In genomic region chr12:116574720-116575119, GRCm38 (mm10) we compare ENCODE assay signal across 25 mouse cellular contexts.
DNase-seq lines count a peak whose midpoint lies in the region; ATAC-seq and TF ChIP-seq lines count a peak whose summit lies in the region.
"Had no signal": no experiment of that assay in that cellular context is flagged by ENCODE, and none has a peak within 500 bp of the region (broad histone marks: within the 10 kb centered on the region; RNA-seq: fewer than 3 reads in every experiment).

No protein-coding gene starts in this region.

- no peaks in the 10 kb centered on the region for H3K9me3 ChIP-seq in forebrain, postnatal 0 days (ENCODE audit: low read length)
- H3K9me3 ChIP-seq in forebrain, embryonic 11.5 days (ENCODE audit: control insufficient read depth, low read length), result no peaks in the 10 kb centered on the region
- H3K9me3 ChIP-seq in kidney, embryonic 16.5 days (ENCODE audit: low read length), result no peaks in the 10 kb centered on the region
- H3K9me3 ChIP-seq in midbrain, embryonic 15.5 days, result no peaks in the 10 kb centered on the region
- H3K9me3 ChIP-seq in midbrain, embryonic 11.5 days (ENCODE audit: control insufficient read depth, low read length), result no peaks in the 10 kb centered on the region
- H3K9me3 ChIP-seq: heart, embryonic 12.5 days; liver, embryonic 15.5 days; neural tube, embryonic 12.5 days had no signal

- peak overlapping the region; percentile 45; the same call in 1 of the 2 replicates for H3K27ac ChIP-seq in forebrain, postnatal 0 days (ENCODE audit: low read depth, low read length)
- H3K27ac ChIP-seq in forebrain, embryonic 11.5 days (ENCODE audit: low read depth, low read length), result no peak overlapping the region
- peak overlapping the region; percentile 7; the same call in 1 of the 2 replicates for H3K27ac ChIP-seq in kidney, adult 2 months (ENCODE audit: insufficient read depth, low read depth, low read length)
- H3K27ac ChIP-seq in kidney, embryonic 16.5 days (ENCODE audit: low read length), result no peak overlapping the region
- no peak overlapping the region for H3K27ac ChIP-seq in midbrain, embryonic 15.5 days
- H3K27ac ChIP-seq in midbrain, embryonic 11.5 days (ENCODE audit: low read depth, low read length), result no peak overlapping the region
- H3K27ac ChIP-seq: gastrocnemius, adult 2 months; heart, adult 2 months; kidney, postnatal 0 days; liver, embryonic 15.5 days; neural tube, embryonic 12.5 days had no signal

- H3K9ac ChIP-seq in forebrain, postnatal 0 days, result no peak overlapping the region
- H3K9ac ChIP-seq in forebrain, embryonic 11.5 days (ENCODE audit: low read length), result no peak overlapping the region
- no peak overlapping the region for H3K9ac ChIP-seq in kidney, embryonic 16.5 days (replicated peaks; ENCODE audit: low read length)
- no peak overlapping the region for H3K9ac ChIP-seq in midbrain, embryonic 15.5 days
- H3K9ac ChIP-seq in midbrain, embryonic 11.5 days (ENCODE audit: low read length), result no peak overlapping the region
- H3K9ac ChIP-seq: heart, embryonic 12.5 days; liver, embryonic 15.5 days; lung, embryonic 14.5 days; neural tube, embryonic 12.5 days had no signal

- TF ChIP-seq POLR2A in kidney, adult 2 months (IDR thresholded peaks at IDR 0.05; ENCODE audit: low read depth, low read length), result no peak

- 64% methylated on average over 5 of the region's 5 CpGs for WGBS in forebrain, postnatal 0 days
- 80% methylated on average over 5 of the region's 5 CpGs for WGBS in forebrain, embryonic 11.5 days
- 66% methylated on average over 5 of the region's 5 CpGs for WGBS in kidney, adult 2 months
- 73% methylated on average over 5 of the region's 5 CpGs for WGBS in kidney, embryonic 16.5 days
- 75% methylated on average over 5 of the region's 5 CpGs for WGBS in midbrain, embryonic 15.5 days
- WGBS in midbrain, embryonic 11.5 days, result 86% methylated on average over 5 of the region's 5 CpGs

- H3K4me1 ChIP-seq in forebrain, postnatal 0 days (ENCODE audit: insufficient read depth), result no peaks in the 10 kb centered on the region
- H3K4me1 ChIP-seq in forebrain, embryonic 11.5 days (replicated peaks; ENCODE audit: control insufficient read depth, insufficient read depth, low read length), result no peaks in the 10 kb centered on the region
- peaks cover 7% of the 10 kb centered on the region for H3K4me1 ChIP-seq in kidney, adult 2 months (ENCODE audit: control insufficient read depth, insufficient read depth, low read length)
- no peaks in the 10 kb centered on the region for H3K4me1 ChIP-seq in kidney, embryonic 16.5 days (ENCODE audit: insufficient read depth, low read length)
- peaks cover 10% of the 10 kb centered on the region; the same call in 1 of the 2 replicates for H3K4me1 ChIP-seq in midbrain, embryonic 15.5 days
- H3K4me1 ChIP-seq in midbrain, embryonic 11.5 days (ENCODE audit: control insufficient read depth, insufficient read depth, low read length), result no peaks in the 10 kb centered on the region
- H3K4me1 ChIP-seq: liver, embryonic 15.5 days; neural tube, embryonic 12.5 days had no signal

- H3K4me3 ChIP-seq in forebrain, postnatal 0 days (ENCODE audit: low read depth, low read length), result no peak overlapping the region
- no peak overlapping the region for H3K4me3 ChIP-seq in forebrain, embryonic 11.5 days (ENCODE audit: low read depth, low read length)
- no peak overlapping the region for H3K4me3 ChIP-seq in kidney, adult 2 months (ENCODE audit: insufficient read depth, low read depth, low read length)
- H3K4me3 ChIP-seq in kidney, embryonic 16.5 days (ENCODE audit: low read length), result no peak overlapping the region
- H3K4me3 ChIP-seq in midbrain, embryonic 15.5 days, result no peak overlapping the region
- H3K4me3 ChIP-seq in midbrain, embryonic 11.5 days (ENCODE audit: low read depth, low read length), result no peak overlapping the region
- H3K4me3 ChIP-seq: gastrocnemius, adult 2 months; heart, adult 2 months; heart, embryonic 12.5 days; liver, embryonic 15.5 days; neural tube, embryonic 12.5 days had no signal

- H3K4me2 ChIP-seq in forebrain, postnatal 0 days (ENCODE audit: low read depth), result no peak overlapping the region
- H3K4me2 ChIP-seq in forebrain, embryonic 11.5 days (ENCODE audit: low read depth, low read length, severe bottlenecking), result no peak overlapping the region
- H3K4me2 ChIP-seq in kidney, embryonic 16.5 days (replicated peaks; ENCODE audit: low read depth, low read length), result no peak overlapping the region
- no peak overlapping the region for H3K4me2 ChIP-seq in midbrain, embryonic 15.5 days
- no peak overlapping the region for H3K4me2 ChIP-seq in midbrain, embryonic 11.5 days
- H3K4me2 ChIP-seq: heart, embryonic 12.5 days; liver, embryonic 15.5 days; lung, embryonic 14.5 days; neural tube, embryonic 12.5 days had no signal

- no peak for TF ChIP-seq CTCF in forebrain, postnatal 0 days (IDR thresholded peaks at IDR 0.05; ENCODE audit: low read depth)
- no peak for TF ChIP-seq CTCF in kidney, adult 2 months (conservative IDR thresholded peaks at IDR 0.05; ENCODE audit: insufficient read depth, insufficient read length, low read depth, low read length)

- DNase-seq in forebrain, postnatal 0 days, result no peak
- DNase-seq in forebrain, embryonic 11.5 days (ENCODE audit: low spot score), result no peak
- no peak for DNase-seq in kidney, adult 2 months
- DNase-seq in midbrain, embryonic 11.5 days (ENCODE audit: low spot score, missing footprints), result no peak
- DNase-seq in gastrocnemius, postnatal 10 days, result no peak
- DNase-seq: adrenal gland, postnatal 36 days; B cell, adult 2 months; cerebellum, adult 2 months; cerebellum, postnatal 14 days; gastrocnemius, adult 2 months; heart, adult 2 months; heart, postnatal 4 days; kidney, adult 18-20 months; liver; lung, embryonic 14.5 days; lung, postnatal 14 days; right cerebral cortex, postnatal 14 days; thymus, postnatal 4 days had no signal

- no peaks in the 10 kb centered on the region for H3K27me3 ChIP-seq in forebrain, postnatal 0 days (ENCODE audit: insufficient read depth, low read length)
- no peaks in the 10 kb centered on the region for H3K27me3 ChIP-seq in forebrain, embryonic 11.5 days (ENCODE audit: control insufficient read depth, insufficient read depth, low read length)
- no peaks in the 10 kb centered on the region for H3K27me3 ChIP-seq in kidney, adult 2 months (replicated peaks; ENCODE audit: control insufficient read depth, insufficient read depth, low read length)
- no peaks in the 10 kb centered on the region for H3K27me3 ChIP-seq in kidney, embryonic 16.5 days (ENCODE audit: insufficient read depth, low read length)
- H3K27me3 ChIP-seq in midbrain, embryonic 15.5 days (replicated peaks), result no peaks in the 10 kb centered on the region
- H3K27me3 ChIP-seq in midbrain, embryonic 11.5 days (ENCODE audit: control insufficient read depth, insufficient read depth, low read length), result no peaks in the 10 kb centered on the region
- H3K27me3 ChIP-seq: heart, embryonic 12.5 days; liver, embryonic 15.5 days; neural tube, embryonic 12.5 days had no signal

- H3K36me3 ChIP-seq in forebrain, postnatal 0 days (ENCODE audit: insufficient read depth), result no peaks in the 10 kb centered on the region
- H3K36me3 ChIP-seq in forebrain, embryonic 11.5 days (ENCODE audit: control insufficient read depth, insufficient read depth, low read length), result no peaks in the 10 kb centered on the region
- H3K36me3 ChIP-seq in kidney, adult 2 months (ENCODE audit: control insufficient read depth, insufficient read depth, low read length), result no peaks in the 10 kb centered on the region
- H3K36me3 ChIP-seq in kidney, embryonic 16.5 days (ENCODE audit: insufficient read depth, low read length), result no peaks in the 10 kb centered on the region
- H3K36me3 ChIP-seq in midbrain, embryonic 15.5 days (replicated peaks), result no peaks in the 10 kb centered on the region
- no peaks in the 10 kb centered on the region for H3K36me3 ChIP-seq in midbrain, embryonic 11.5 days (ENCODE audit: control insufficient read depth, insufficient read depth, low read length)
- H3K36me3 ChIP-seq: heart, embryonic 12.5 days; liver, embryonic 15.5 days; neural tube, embryonic 12.5 days had no signal

- peak; percentile 45 for ATAC-seq in forebrain, postnatal 0 days
- no peak for ATAC-seq in forebrain, embryonic 11.5 days (replicated peaks; ENCODE audit: low FRiP score)
- no peak for ATAC-seq in kidney, embryonic 16.5 days (ENCODE audit: low FRiP score, low TSS enrichment)
- 0 out of 2 replicates have a peak, but pooled peaks have one; percentile 21 for ATAC-seq in midbrain, embryonic 15.5 days (replicated peaks)
- no peak for ATAC-seq in midbrain, embryonic 11.5 days (ENCODE audit: low FRiP score)
- ATAC-seq: midbrain, embryonic 16.5 days had no signal

Comparison
In these comparisons a context has a peak if more than half of its experiments do, and no peak if none do; other contexts are left out.
1. ATAC-seq: peak in forebrain, postnatal 0 days (single experiment) and midbrain, embryonic 15.5 days (single experiment); none in forebrain, embryonic 11.5 days (single experiment), kidney, embryonic 16.5 days (single experiment) and midbrain, embryonic 11.5 days (single experiment).
2. H3K27ac ChIP-seq: peak in forebrain, postnatal 0 days (single experiment) and kidney, adult 2 months (single experiment); none in forebrain, embryonic 11.5 days (single experiment), kidney, embryonic 16.5 days (single experiment), midbrain, embryonic 15.5 days (single experiment) and midbrain, embryonic 11.5 days (single experiment).